Mouse (Mus musculus): ENCODE results near the gene Mettl6.

- no peak for TF ChIP-seq POLR2A (IDR thresholded peaks at IDR 0.05; ENCODE audit: low read depth, low read length)
- TF ChIP-seq CTCF (IDR thresholded peaks at IDR 0.05; ENCODE audit: extremely low read depth, insufficient read length, insufficient replicate concordance, low read depth, low read length): no peak
Observed at GRCm38 (mm10) chr14:31503406-31503805, 8.6 kb upstream of the Mettl6 start.
